Mouse (Mus musculus) kidney, postnatal 0 days (tissue): Measurements from ENCODE around the gene Adam33. TPM values are rescaled to one million over a fixed set of nuclear protein-coding genes. Genes with fewer than 3 reads are reported as not detected.

ENCODE experiments used
- ATAC-seq: fragments of 200-750 bp; cut with Nextera tagmentation; replicated peaks from 2 replicates; pipeline ENCODE4 v1.8.0; 2017; ENCODE audit warnings: low read depth, moderate number of reproducible peaks, moderate TSS enrichment, moderate library complexity; ENCODE audit not compliant: low FRiP score
- DNase-seq: peaks from one replicate; pipeline ENCODE4 v3.0.0-alpha.2; 2016; ENCODE audit warnings: low spot score
- H3K27ac ChIP-seq: fragments of 300-500 bp; sonication (generic); 2 replicates; pipeline ENCODE4 v1.5.1; 2014; ENCODE audit warnings: mild to moderate bottlenecking
- H3K27me3 ChIP-seq: fragments of 300-500 bp; sonication (generic); 2 replicates; pipeline ENCODE4 v1.6.1; 2014; ENCODE audit warnings: low read length, mixed read lengths; ENCODE audit not compliant: insufficient read depth
- H3K36me3 ChIP-seq: fragments of 300-500 bp; sonication (generic); 2 replicates; pipeline ENCODE4 v1.6.1; 2014; ENCODE audit warnings: low read length, mixed read lengths; ENCODE audit not compliant: insufficient read depth
- H3K4me1 ChIP-seq: fragments of 300-500 bp; sonication (generic); replicated peaks from 2 replicates; pipeline ENCODE4 v1.6.1; 2014; ENCODE audit warnings: antibody characterized with exemption, low read length, mixed read lengths; ENCODE audit not compliant: insufficient read depth
- H3K4me2 ChIP-seq: fragments of 300-500 bp; sonication (generic); 2 replicates; pipeline ENCODE4 v1.6.1; 2014; ENCODE audit warnings: mild to moderate bottlenecking, low read length, moderate library complexity, mixed read lengths
- H3K4me3 ChIP-seq: fragments of 300-500 bp; sonication (generic); replicated peaks from 2 replicates; pipeline ENCODE4 v1.5.1; 2014; ENCODE audit warnings: low read depth, low read length
- H3K9ac ChIP-seq: fragments of 300-500 bp; sonication (generic); 2 replicates; pipeline ENCODE4 v1.6.1; 2014; ENCODE audit warnings: low read depth, low read length
- H3K9me3 ChIP-seq: fragments of 300-500 bp; sonication (generic); replicated peaks from 2 replicates; pipeline ENCODE4 v1.6.1; 2016; ENCODE audit warnings: low read length, inconsistent platforms, mixed read lengths
- CTCF ChIP-seq: IDR thresholded peaks from 2 replicates; pipeline ENCODE4 v1.5.1; 2016; ENCODE audit warnings: antibody characterized with exemption, low read depth, mild to moderate bottlenecking, moderate library complexity
- WGBS: fragments of 180-500 bp; shearing (Covaris S2); extraction: QIAGEN DNeasy Blood & Tissue Kit; methylation state at CpG from one replicate; pipeline ENCODE4 v1.1.7; 2014; 5-methylcytosine and 5-hydroxymethylcytosine counted together
- polyA plus RNA-seq: library from polyadenylated mRNA; unstranded; fragments of >200 nt; fragmentation: Nextera tagmentation; extraction: Ambion mirVana; gene quantifications from 2 replicates; pipeline ENCODE4 v1.2.1, GENCODE M21; 2015

Gene Adam33
- polyA plus RNA-seq, 1 experiment from 2014 or later = 1.9 TPM

GRCm38 (mm10) chr2:131055631-131056030 lies 8.0 kb downstream of the Adam33 start:
- DNase-seq (peak; percentile 81), ATAC-seq (peak; percentile 40; the same call in 1 of the 2 replicates)
- Histone ChIP-seq H3K9me3 (no peaks in the 10 kb centered on the region), H3K27me3 (peaks cover 22% of the 10 kb centered on the region), H3K4me1 (peaks cover 18% of the 10 kb centered on the region; the same call in 1 of the 2 replicates), H3K36me3 (no peaks in the 10 kb centered on the region), H3K27ac (no peak overlapping the region), H3K4me3 (0 out of 2 replicates have a peak overlapping the region, but pooled peaks have one; percentile 1), H3K4me2 (peak overlapping the region; percentile 28), H3K9ac (no peak overlapping the region)
- peak; percentile 83 for TF ChIP-seq CTCF
- 7% methylated on average over 10 of the region's 10 CpGs for WGBS

- H3K27me3 ChIP-seq = peaks cover 22% of the 10 kb centered on the region
- H3K4me1 ChIP-seq = peaks cover 18% of the 10 kb centered on the region; the same call in 1 of the 2 replicates
- peak overlapping the region; percentile 25 for H3K4me2 ChIP-seq
- ATAC-seq = no peak
- peak overlapping the region; percentile 11 for H3K4me3 ChIP-seq
- 8% methylated on average over 21 of the region's 21 CpGs for WGBS
- TF ChIP-seq CTCF = no peak
- no peak overlapping the region for H3K27ac ChIP-seq
- no peaks in the 10 kb centered on the region for H3K9me3 ChIP-seq
- no peaks in the 10 kb centered on the region for H3K36me3 ChIP-seq
- no peak overlapping the region for H3K9ac ChIP-seq
- no peak for DNase-seq
These were observed 8.9 kb downstream of the Adam33 start for GRCm38 (mm10) chr2:131054646-131055264.

- H3K4me2 ChIP-seq = peak overlapping the region; percentile 25
- no peaks in the 10 kb centered on the region for H3K36me3 ChIP-seq
- H3K4me1 ChIP-seq = peaks cover 18% of the 10 kb centered on the region; the same call in 1 of the 2 replicates
- H3K9me3 ChIP-seq = no peaks in the 10 kb centered on the region
- ATAC-seq (no peak), DNase-seq (no peak)
- H3K9ac ChIP-seq = peak overlapping the region; percentile 4; the same call in 1 of the 2 replicates
- peak overlapping the region; percentile 11 for H3K4me3 ChIP-seq
- H3K27me3 ChIP-seq = peaks cover 22% of the 10 kb centered on the region
- WGBS = 3% methylated on average over 45 of the region's 45 CpGs
- no peak overlapping the region for H3K27ac ChIP-seq
- TF ChIP-seq CTCF = no peak
These were observed 9.6 kb downstream of the Adam33 start for GRCm38 (mm10) chr2:131053851-131054645.

- peaks cover 22% of the 10 kb centered on the region for H3K27me3 ChIP-seq
- ATAC-seq (no peak), DNase-seq (no peak)
- H3K4me2 ChIP-seq = no peak overlapping the region
- H3K9me3 ChIP-seq = no peaks in the 10 kb centered on the region
- peaks cover 18% of the 10 kb centered on the region; the same call in 1 of the 2 replicates for H3K4me1 ChIP-seq
- H3K9ac ChIP-seq = no peak overlapping the region
- H3K4me3 ChIP-seq = no peak overlapping the region
- H3K36me3 ChIP-seq = no peaks in the 10 kb centered on the region
- WGBS = 79% methylated on average over 6 of the region's 6 CpGs
- H3K27ac ChIP-seq = no peak overlapping the region
- no peak for TF ChIP-seq CTCF
These were observed 10.7 kb downstream of the Adam33 start for GRCm38 (mm10) chr2:131052862-131053418.

- no peak overlapping the region for H3K4me2 ChIP-seq
- WGBS = 68% methylated on average over 5 of the region's 5 CpGs
- ATAC-seq = no peak
These were observed 11.6 kb downstream of the Adam33 start for GRCm38 (mm10) chr2:131052043-131052442.

GRCm38 (mm10) chr2:131046025-131046424 lies 17.6 kb downstream of the Adam33 start:
- Histone ChIP-seq H3K27me3 (peaks cover 7% of the 10 kb centered on the region; the same call in 1 of the 2 replicates), H3K4me2 (no peak overlapping the region), H3K4me1 (peaks cover 6% of the 10 kb centered on the region), H3K27ac (no peak overlapping the region), H3K36me3 (no peaks in the 10 kb centered on the region), H3K9me3 (no peaks in the 10 kb centered on the region), H3K9ac (no peak overlapping the region), H3K4me3 (no peak overlapping the region)
- no peak for TF ChIP-seq CTCF
- DNase-seq (no peak), ATAC-seq (no peak)
- 82% methylated on average over 2 of the region's 2 CpGs for WGBS

More at GRCm38 (mm10) chr2:131052043-131052442, 11.6 kb downstream of the Adam33 start:
- Histone ChIP-seq H3K36me3 (no peaks in the 10 kb centered on the region), H3K9me3 (no peaks in the 10 kb centered on the region), H3K4me3 (no peak overlapping the region), H3K27me3 (peaks cover 22% of the 10 kb centered on the region), H3K9ac (no peak overlapping the region), H3K27ac (no peak overlapping the region), H3K4me1 (peaks cover 18% of the 10 kb centered on the region; the same call in 1 of the 2 replicates)
- no peak for TF ChIP-seq CTCF
- no peak for DNase-seq
